Mouse (Mus musculus) megakaryocyte, embryonic 14.5 days (primary cell): ENCODE data around the gene Tns3. TPM values are rescaled to one million over a fixed set of nuclear protein-coding genes. Genes with fewer than 3 reads are reported as not detected.

ENCODE experiments used
- H3K27me3 ChIP-seq: replicated peaks from 2 replicates; pipeline ENCODE3; 2012; ENCODE audit warnings: inconsistent platforms
- H3K36me3 ChIP-seq: replicated peaks from 2 replicates; pipeline ENCODE3; 2012; ENCODE audit warnings: low read length, inconsistent platforms, mixed read lengths
- H3K4me1 ChIP-seq: 2 replicates; pipeline ENCODE4 v1.6.1; 2012; ENCODE audit warnings: inconsistent platforms
- H3K4me3 ChIP-seq: replicated peaks from 2 replicates; pipeline ENCODE3; 2012; ENCODE audit warnings: moderate library complexity, mild to moderate bottlenecking, inconsistent platforms
- H3K9me3 ChIP-seq: 2 replicates; pipeline ENCODE4 v1.6.1; 2012; ENCODE audit warnings: inconsistent platforms
- FLI1 ChIP-seq: IDR thresholded peaks from 2 replicates; pipeline ENCODE4 v1.6.1; 2012; ENCODE audit warnings: low read length, inconsistent platforms, mixed read lengths
- GATA1 ChIP-seq: IDR thresholded peaks from 3 replicates; pipeline ENCODE4 v1.6.1; 2012; ENCODE audit warnings: mixed read lengths, low read length, inconsistent platforms, borderline replicate concordance
- polyA plus RNA-seq: library from polyadenylated mRNA; stranded (reverse); fragments of >175 nt; gene quantifications from 2 replicates; pipeline ENCODE4 v1.2.3, GENCODE M21; 2012; ENCODE audit warnings: low replicate concordance; ENCODE audit not compliant: insufficient read depth

The Tns3 gene
- polyA plus RNA-seq, 1 experiment, result 1.7 TPM

DNA sequence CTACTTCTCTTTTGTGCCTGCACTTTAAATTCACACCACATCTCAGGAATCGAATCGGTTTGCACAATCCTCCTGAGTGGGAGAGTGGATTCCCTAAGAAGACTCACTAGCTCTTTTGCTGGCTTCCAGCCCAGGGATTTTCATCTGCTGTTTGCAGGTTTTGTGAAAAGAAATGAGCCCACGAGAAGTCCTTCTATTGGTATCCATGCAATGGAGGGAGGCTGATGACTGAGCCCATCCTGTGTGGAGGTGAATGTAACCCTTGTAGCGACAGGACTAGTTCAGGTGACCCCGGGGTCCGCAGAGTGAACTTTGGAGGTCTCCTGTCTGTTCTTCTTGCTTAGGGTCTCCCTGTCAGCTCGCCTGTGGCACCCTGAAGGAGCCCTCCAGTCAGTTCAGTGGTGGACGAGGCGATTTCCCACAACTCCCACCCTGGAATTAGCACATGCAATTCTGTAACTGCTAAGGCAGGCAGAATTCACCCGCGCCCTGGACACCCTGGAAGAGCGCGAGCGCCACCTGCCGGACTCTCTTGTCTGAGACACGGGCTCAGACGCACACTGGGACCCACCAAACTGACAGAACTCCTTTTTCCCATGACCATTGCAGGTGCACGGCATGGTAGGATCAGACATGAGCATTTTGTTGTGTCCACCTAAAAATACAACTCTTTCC is 259.0 kb downstream of the Tns3 start:
- H3K36me3 ChIP-seq, result no peaks in the 10 kb centered on the region
- H3K4me1 ChIP-seq, result no peaks in the 10 kb centered on the region
- peaks cover 11% of the 10 kb centered on the region for H3K9me3 ChIP-seq
- H3K27me3 ChIP-seq, result no peaks in the 10 kb centered on the region
- TF ChIP-seq GATA1 (no peak), FLI1 (no peak)
- no peak overlapping the region for H3K4me3 ChIP-seq

GRCm38 (mm10) chr11:8401328-8401727 is 263.0 kb downstream of the Tns3 start:
- TF ChIP-seq GATA1 (no peak), FLI1 (no peak)
- Histone ChIP-seq H3K4me1 (no peaks in the 10 kb centered on the region), H3K27me3 (no peaks in the 10 kb centered on the region)

DNA sequence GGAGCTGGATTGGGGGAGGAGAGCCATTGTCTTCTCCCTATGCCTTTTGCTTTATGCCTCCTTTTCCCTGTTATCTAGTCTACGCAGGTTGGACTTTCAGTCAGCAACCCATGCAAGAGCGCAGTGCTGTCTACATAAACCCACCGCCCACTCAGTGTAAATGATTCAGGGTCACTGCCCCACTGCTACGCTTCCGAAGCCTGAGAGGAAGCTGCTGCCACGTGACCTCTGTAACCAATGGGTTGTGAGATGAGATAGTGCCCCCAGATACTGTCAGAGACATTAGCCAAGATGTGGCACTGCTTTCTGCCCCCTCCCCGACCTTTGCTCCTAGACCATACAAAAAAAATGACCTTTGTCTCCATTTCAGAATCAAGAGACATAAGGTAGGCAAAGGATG is 268.0 kb downstream of the Tns3 start:
- Histone ChIP-seq H3K4me1 (no peaks in the 10 kb centered on the region), H3K9me3 (peaks cover 12% of the 10 kb centered on the region; the same call in 1 of the 2 replicates), H3K27me3 (no peaks in the 10 kb centered on the region), H3K4me3 (no peak overlapping the region), H3K36me3 (no peaks in the 10 kb centered on the region)
- TF ChIP-seq GATA1, result no peak
- no peak for TF ChIP-seq FLI1

More at GRCm38 (mm10) chr11:8401328-8401727, 263.0 kb downstream of the Tns3 start:
- Histone ChIP-seq H3K36me3 (no peaks in the 10 kb centered on the region), H3K9me3 (peaks cover 10% of the 10 kb centered on the region; the same call in 1 of the 2 replicates), H3K4me3 (no peak overlapping the region)

GRCm38 (mm10) chr11:8391564-8391963 is 272.8 kb downstream of the Tns3 start:
- H3K4me1 ChIP-seq, result no peaks in the 10 kb centered on the region
- H3K4me3 ChIP-seq, result no peak overlapping the region
- H3K27me3 ChIP-seq, result no peaks in the 10 kb centered on the region
- H3K9me3 ChIP-seq, result peaks cover 8% of the 10 kb centered on the region; the same call in 1 of the 2 replicates
- no peaks in the 10 kb centered on the region for H3K36me3 ChIP-seq
- no peak for TF ChIP-seq GATA1
- TF ChIP-seq FLI1, result no peak

DNA sequence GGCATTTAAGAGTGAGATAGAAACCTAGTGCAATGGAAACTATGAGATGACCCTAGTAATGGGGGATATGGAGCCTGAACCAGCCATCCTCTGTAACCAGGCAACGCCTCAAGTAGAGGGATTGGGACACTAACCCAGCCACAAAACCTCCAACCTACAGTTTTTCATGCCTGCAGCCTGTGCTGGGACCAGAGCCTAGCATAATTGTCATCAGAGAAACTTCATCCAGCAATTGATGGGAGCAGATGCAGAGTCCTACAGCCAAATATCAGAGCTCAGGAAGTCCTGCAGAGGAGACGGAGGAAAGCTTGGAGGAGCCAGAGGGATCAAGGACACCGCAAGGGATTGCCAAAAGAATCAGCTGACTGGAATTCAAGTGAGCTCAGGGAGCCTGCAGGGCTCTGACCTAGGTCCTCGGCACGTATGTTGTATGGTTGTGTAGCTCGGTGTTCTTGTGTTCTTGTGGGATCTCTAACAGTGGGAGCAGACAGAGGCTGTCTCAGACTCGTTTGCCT is 278.4 kb downstream of the Tns3 start:
- H3K27me3 ChIP-seq, result no peaks in the 10 kb centered on the region
- H3K4me3 ChIP-seq, result no peak overlapping the region
- H3K9me3 ChIP-seq, result 0 out of 2 replicates have a peak, but pooled peaks cover 4% of the 10 kb centered on the region
- no peaks in the 10 kb centered on the region for H3K36me3 ChIP-seq
- no peaks in the 10 kb centered on the region for H3K4me1 ChIP-seq
- TF ChIP-seq GATA1 (no peak), FLI1 (no peak)
